Mouse (Mus musculus) stomach, postnatal 0 days (tissue): ENCODE measurements at regions not wholly inside any gene's neighbourhood (a gene's known extent, or its start where the extent isn't known, plus 50 kb on each side); places are given as distances from the start of the nearest gene placed in this dataset.
"Not testable (repeated sequence)": the region's sequence is repeated elsewhere in the genome, so short reads cannot be mapped to it uniquely, and the experiment has no call there.

Experiments used
- ATAC-seq: fragments of 200-750 bp; cut with Nextera tagmentation; 2 replicates; pipeline ENCODE4 v1.8.0; 2017; ENCODE audit not compliant: low FRiP score, low TSS enrichment
- DNase-seq: peaks from one replicate; pipeline ENCODE4 v3.0.0-alpha.2; 2016; ENCODE audit warnings: low spot score
- H3K27ac ChIP-seq: fragments of 300-500 bp; sonication (generic); replicated peaks from 2 replicates; pipeline ENCODE4 v1.5.1; 2014; ENCODE audit warnings: mild to moderate bottlenecking, control low read depth
- H3K27me3 ChIP-seq: fragments of 300-500 bp; sonication (generic); 2 replicates; pipeline ENCODE4 v1.6.1; 2014; ENCODE audit warnings: low read length; ENCODE audit not compliant: control insufficient read depth, insufficient read depth
- H3K36me3 ChIP-seq: fragments of 300-500 bp; sonication (generic); 2 replicates; pipeline ENCODE4 v1.6.1; 2014; ENCODE audit warnings: low read length, mixed read lengths; ENCODE audit not compliant: control insufficient read depth, insufficient read depth
- H3K4me1 ChIP-seq: fragments of 300-500 bp; sonication (generic); replicated peaks from 2 replicates; pipeline ENCODE4 v1.6.1; 2014; ENCODE audit warnings: antibody characterized with exemption; ENCODE audit not compliant: control insufficient read depth, insufficient read depth
- H3K4me2 ChIP-seq: fragments of 300-500 bp; sonication (generic); replicated peaks from 2 replicates; pipeline ENCODE4 v1.6.1; 2014; ENCODE audit warnings: low read depth, mild to moderate bottlenecking, control low read depth, moderate library complexity
- H3K4me3 ChIP-seq: fragments of 300-500 bp; sonication (generic); 2 replicates; pipeline ENCODE4 v1.5.1; 2014; ENCODE audit warnings: low read depth, low read length, control low read depth
- H3K9ac ChIP-seq: fragments of 300-500 bp; sonication (generic); 2 replicates; pipeline ENCODE4 v1.6.1; 2014; ENCODE audit warnings: mild to moderate bottlenecking, low read length, control low read depth, mixed read lengths
- H3K9me3 ChIP-seq: fragments of 300-500 bp; sonication (generic); 2 replicates; pipeline ENCODE4 v1.6.1; 2016; ENCODE audit warnings: low read length; ENCODE audit not compliant: control insufficient read depth
- CTCF ChIP-seq: IDR thresholded peaks from 2 replicates; pipeline ENCODE4 v1.5.1; 2016; ENCODE audit warnings: antibody characterized with exemption, low read depth, mild to moderate bottlenecking, moderate library complexity
- EP300 ChIP-seq: optimal IDR thresholded peaks from 2 replicates; pipeline ENCODE3; 2016; ENCODE audit warnings: antibody characterized with exemption
- WGBS: fragments of 180-500 bp; shearing (Covaris S2); extraction: QIAGEN DNeasy Blood & Tissue Kit; methylation state at CpG from one replicate; pipeline ENCODE4 v1.1.7; 2014; 5-methylcytosine and 5-hydroxymethylcytosine counted together

GRCm38 (mm10) chr17:55186361-55186760 lies 258.8 kb upstream of the St6gal2 start:
- 85% methylated on average over 3 of the region's 3 CpGs for WGBS
- Histone ChIP-seq H3K9ac (no peak overlapping the region), H3K27ac (no peak overlapping the region), H3K4me3 (no peak overlapping the region), H3K9me3 (no peaks in the 10 kb centered on the region), H3K4me1 (no peaks in the 10 kb centered on the region), H3K36me3 (no peaks in the 10 kb centered on the region), H3K4me2 (no peak overlapping the region), H3K27me3 (no peaks in the 10 kb centered on the region)
- DNase-seq (no peak), ATAC-seq (no peak)
- TF ChIP-seq CTCF (no peak), EP300 (no peak)

GRCm38 (mm10) chr17:55186826-55187225 lies 258.4 kb upstream of the St6gal2 start:
- Histone ChIP-seq H3K4me3 (no peak overlapping the region), H3K27me3 (no peaks in the 10 kb centered on the region), H3K9me3 (no peaks in the 10 kb centered on the region), H3K36me3 (no peaks in the 10 kb centered on the region), H3K4me1 (no peaks in the 10 kb centered on the region), H3K9ac (no peak overlapping the region), H3K27ac (no peak overlapping the region), H3K4me2 (no peak overlapping the region)
- DNase-seq (no peak), ATAC-seq (no peak)
- 74% methylated on average over 3 of the region's 3 CpGs for WGBS
- TF ChIP-seq CTCF (no peak), EP300 (no peak)

- ATAC-seq (no peak), DNase-seq (no peak)
- no peak overlapping the region for H3K9ac ChIP-seq
Measured at GRCm38 (mm10) chr17:55206585-55206984, 238.6 kb upstream of the St6gal2 start.

GRCm38 (mm10) chr17:55218176-55219099 lies 226.7 kb upstream of the St6gal2 start:
- not testable (repeated sequence) for H3K4me1 ChIP-seq, H3K9ac ChIP-seq, H3K27me3 ChIP-seq, H3K9me3 ChIP-seq, DNase-seq, ATAC-seq, H3K4me2 ChIP-seq, H3K27ac ChIP-seq, H3K36me3 ChIP-seq, H3K4me3 ChIP-seq
- 84% methylated on average over 8 of the region's 8 CpGs for WGBS

More at GRCm38 (mm10) chr17:55206585-55206984, 238.6 kb upstream of the St6gal2 start:
- Histone ChIP-seq H3K4me3 (no peak overlapping the region), H3K9me3 (no peaks in the 10 kb centered on the region), H3K36me3 (no peaks in the 10 kb centered on the region), H3K4me2 (no peak overlapping the region), H3K27me3 (no peaks in the 10 kb centered on the region), H3K27ac (no peak overlapping the region), H3K4me1 (no peaks in the 10 kb centered on the region)
- TF ChIP-seq CTCF (no peak), EP300 (no peak)
- WGBS = 70% methylated on average over 1 of the region's 1 CpGs

GRCm38 (mm10) chr17:55224058-55224457 lies 221.1 kb upstream of the St6gal2 start:
- no peaks in the 10 kb centered on the region for H3K4me1 ChIP-seq
- H3K27ac ChIP-seq = no peak overlapping the region
- no peaks in the 10 kb centered on the region for H3K36me3 ChIP-seq
- no peaks in the 10 kb centered on the region for H3K9me3 ChIP-seq
- H3K27me3 ChIP-seq = no peaks in the 10 kb centered on the region
- H3K4me3 ChIP-seq = no peak overlapping the region
- DNase-seq = no peak
- no peak overlapping the region for H3K9ac ChIP-seq
- no peak overlapping the region for H3K4me2 ChIP-seq
- TF ChIP-seq CTCF (no peak), EP300 (no peak)
- 71% methylated on average over 3 of the region's 3 CpGs for WGBS
- ATAC-seq = no peak

GRCm38 (mm10) chr17:55234262-55234661 lies 210.9 kb upstream of the St6gal2 start:
- no peak for ATAC-seq

More at GRCm38 (mm10) chr17:55234262-55234661, 210.9 kb upstream of the St6gal2 start:
- no peak overlapping the region for H3K27ac ChIP-seq
- no peaks in the 10 kb centered on the region for H3K9me3 ChIP-seq
- DNase-seq = no peak
- no peaks in the 10 kb centered on the region for H3K36me3 ChIP-seq
- H3K4me3 ChIP-seq = no peak overlapping the region
- TF ChIP-seq EP300 (no peak), CTCF (no peak)
- 66% methylated on average over 4 of the region's 4 CpGs for WGBS
- H3K9ac ChIP-seq = no peak overlapping the region
- H3K4me2 ChIP-seq = no peak overlapping the region
- H3K4me1 ChIP-seq = no peaks in the 10 kb centered on the region
- no peaks in the 10 kb centered on the region for H3K27me3 ChIP-seq
